Mouse (Mus musculus): ENCODE data around the gene Blnk. TPM values are rescaled to one million over a fixed set of nuclear protein-coding genes. Genes with fewer than 3 reads are reported as not detected.

Blnk gene
- polyA plus RNA-seq, 1 experiment from 2014 or later, result 5.4 TPM

- Histone ChIP-seq H3K27me3 (peaks cover 3% of the 10 kb centered on the region; the same call in 1 of the 2 replicates), H3K4me2 (no peak overlapping the region), H3K36me3 (no peaks in the 10 kb centered on the region), H3K4me3 (no peak overlapping the region), H3K9me3 (no peaks in the 10 kb centered on the region), H3K27ac (no peak overlapping the region), H3K4me1 (peaks cover 4% of the 10 kb centered on the region), H3K9ac (no peak overlapping the region)
- ATAC-seq (ENCODE audit: insufficient number of reproducible peaks, low FRiP score, low TSS enrichment, low read depth), result no peak
- WGBS, result 76% methylated on average over 5 of the region's 5 CpGs
Observed at GRCm38 (mm10) chr19:41019164-41019675, 24.9 kb upstream of the Blnk start.

- H3K4me2 ChIP-seq, result peak overlapping the region; percentile 40
- WGBS, result 20% methylated on average over 14 of the region's 14 CpGs
- H3K36me3 ChIP-seq, result no peaks in the 10 kb centered on the region
- H3K27me3 ChIP-seq, result peaks cover 6% of the 10 kb centered on the region; the same call in 1 of the 2 replicates
- no peak for ATAC-seq (ENCODE audit: insufficient number of reproducible peaks, low FRiP score, low TSS enrichment, low read depth)
- H3K9ac ChIP-seq, result no peak overlapping the region
- no peaks in the 10 kb centered on the region for H3K9me3 ChIP-seq
- H3K27ac ChIP-seq, result no peak overlapping the region
- peaks cover 7% of the 10 kb centered on the region for H3K4me1 ChIP-seq
- H3K4me3 ChIP-seq, result peak overlapping the region; percentile 18; the same call in 1 of the 2 replicates
Observed at GRCm38 (mm10) chr19:41015951-41016716, 21.8 kb upstream of the Blnk start.

- 18% methylated on average over 9 of the region's 9 CpGs for WGBS
- H3K4me2 ChIP-seq, result no peak overlapping the region
- H3K36me3 ChIP-seq, result no peaks in the 10 kb centered on the region
- H3K9ac ChIP-seq, result no peak overlapping the region
- no peaks in the 10 kb centered on the region for H3K9me3 ChIP-seq
- no peak overlapping the region for H3K27ac ChIP-seq
- H3K4me3 ChIP-seq, result no peak overlapping the region
- peaks cover 7% of the 10 kb centered on the region for H3K4me1 ChIP-seq
- 0 out of 2 replicates have a peak, but pooled peaks cover 6% of the 10 kb centered on the region for H3K27me3 ChIP-seq
- no peak for ATAC-seq (ENCODE audit: insufficient number of reproducible peaks, low FRiP score, low TSS enrichment, low read depth)
Observed at GRCm38 (mm10) chr19:41014003-41014402, 19.7 kb upstream of the Blnk start.

GRCm38 (mm10) chr19:41013591-41013990 lies 19.3 kb upstream of the Blnk start:
- no peak overlapping the region for H3K9ac ChIP-seq
- no peak overlapping the region for H3K4me2 ChIP-seq
- WGBS, result 8% methylated on average over 5 of the region's 5 CpGs
- H3K4me3 ChIP-seq, result no peak overlapping the region
- H3K27ac ChIP-seq, result no peak overlapping the region
- H3K9me3 ChIP-seq, result no peaks in the 10 kb centered on the region
- 0 out of 2 replicates have a peak, but pooled peaks have one; percentile 19 for ATAC-seq (ENCODE audit: insufficient number of reproducible peaks, low FRiP score, low TSS enrichment, low read depth)
- no peaks in the 10 kb centered on the region for H3K36me3 ChIP-seq
- H3K27me3 ChIP-seq, result 0 out of 2 replicates have a peak, but pooled peaks cover 6% of the 10 kb centered on the region
- H3K4me1 ChIP-seq, result peaks cover 7% of the 10 kb centered on the region

GRCm38 (mm10) chr19:41011676-41012075 lies 17.3 kb upstream of the Blnk start:
- ATAC-seq (ENCODE audit: insufficient number of reproducible peaks, low FRiP score, low TSS enrichment, low read depth), result no peak

GRCm38 (mm10) chr19:41008674-41009395 lies 14.5 kb upstream of the Blnk start:
- no peak for ATAC-seq (ENCODE audit: insufficient number of reproducible peaks, low FRiP score, low TSS enrichment, low read depth)
- Histone ChIP-seq H3K4me3 (no peak overlapping the region), H3K27ac (no peak overlapping the region), H3K9ac (no peak overlapping the region), H3K4me2 (no peak overlapping the region), H3K9me3 (no peaks in the 10 kb centered on the region), H3K27me3 (0 out of 2 replicates have a peak, but pooled peaks cover 3% of the 10 kb centered on the region), H3K36me3 (no peaks in the 10 kb centered on the region), H3K4me1 (peaks cover 4% of the 10 kb centered on the region; the same call in 1 of the 2 replicates)
- 93% methylated on average over 5 of the region's 5 CpGs for WGBS

More at GRCm38 (mm10) chr19:41011676-41012075, 17.3 kb upstream of the Blnk start:
- Histone ChIP-seq H3K4me3 (no peak overlapping the region), H3K4me1 (peaks cover 7% of the 10 kb centered on the region), H3K36me3 (no peaks in the 10 kb centered on the region), H3K9ac (no peak overlapping the region), H3K27me3 (0 out of 2 replicates have a peak, but pooled peaks cover 3% of the 10 kb centered on the region), H3K4me2 (no peak overlapping the region), H3K9me3 (no peaks in the 10 kb centered on the region), H3K27ac (no peak overlapping the region)
- 33% methylated on average over 5 of the region's 5 CpGs for WGBS

GRCm38 (mm10) chr19:41007733-41008132 lies 13.4 kb upstream of the Blnk start:
- Histone ChIP-seq H3K4me1 (peaks cover 4% of the 10 kb centered on the region; the same call in 1 of the 2 replicates), H3K4me3 (no peak overlapping the region), H3K9me3 (no peaks in the 10 kb centered on the region), H3K9ac (no peak overlapping the region), H3K27me3 (no peaks in the 10 kb centered on the region), H3K36me3 (no peaks in the 10 kb centered on the region), H3K4me2 (no peak overlapping the region), H3K27ac (no peak overlapping the region)
- 51% methylated on average over 4 of the region's 4 CpGs for WGBS
- ATAC-seq (ENCODE audit: insufficient number of reproducible peaks, low FRiP score, low TSS enrichment, low read depth), result no peak

GRCm38 (mm10) chr19:41007326-41007725 lies 13.0 kb upstream of the Blnk start:
- Histone ChIP-seq H3K4me1 (peaks cover 4% of the 10 kb centered on the region; the same call in 1 of the 2 replicates), H3K4me3 (no peak overlapping the region), H3K4me2 (no peak overlapping the region), H3K27ac (no peak overlapping the region), H3K36me3 (no peaks in the 10 kb centered on the region), H3K9me3 (no peaks in the 10 kb centered on the region), H3K27me3 (no peaks in the 10 kb centered on the region), H3K9ac (no peak overlapping the region)
- WGBS, result 43% methylated on average over 6 of the region's 6 CpGs
- ATAC-seq (ENCODE audit: insufficient number of reproducible peaks, low FRiP score, low TSS enrichment, low read depth), result no peak

GRCm38 (mm10) chr19:41006621-41007020 lies 12.3 kb upstream of the Blnk start:
- Histone ChIP-seq H3K27me3 (no peaks in the 10 kb centered on the region), H3K9ac (no peak overlapping the region), H3K36me3 (no peaks in the 10 kb centered on the region), H3K4me3 (no peak overlapping the region), H3K9me3 (no peaks in the 10 kb centered on the region), H3K4me1 (peaks cover under 1% of the 10 kb centered on the region; the same call in 1 of the 2 replicates), H3K4me2 (no peak overlapping the region), H3K27ac (no peak overlapping the region)
- no peak for ATAC-seq (ENCODE audit: insufficient number of reproducible peaks, low FRiP score, low TSS enrichment, low read depth)
- 35% methylated on average over 4 of the region's 4 CpGs for WGBS

- no peak overlapping the region for H3K9ac ChIP-seq
- no peaks in the 10 kb centered on the region for H3K27me3 ChIP-seq
- no peak overlapping the region for H3K4me2 ChIP-seq
- no peaks in the 10 kb centered on the region for H3K9me3 ChIP-seq
- 88% methylated on average over 3 of the region's 3 CpGs for WGBS
- no peak for ATAC-seq (ENCODE audit: insufficient number of reproducible peaks, low FRiP score, low TSS enrichment, low read depth)
- 0 out of 2 replicates have a peak, but pooled peaks cover under 1% of the 10 kb centered on the region for H3K4me1 ChIP-seq
- no peak overlapping the region for H3K4me3 ChIP-seq
- no peaks in the 10 kb centered on the region for H3K36me3 ChIP-seq
- H3K27ac ChIP-seq, result no peak overlapping the region
Observed at GRCm38 (mm10) chr19:41003694-41004315, 9.5 kb upstream of the Blnk start.

- Histone ChIP-seq H3K4me3 (no peak overlapping the region), H3K4me1 (peaks cover 17% of the 10 kb centered on the region), H3K27me3 (no peaks in the 10 kb centered on the region), H3K27ac (no peak overlapping the region), H3K9me3 (no peaks in the 10 kb centered on the region), H3K4me2 (no peak overlapping the region), H3K9ac (no peak overlapping the region), H3K36me3 (no peaks in the 10 kb centered on the region)
- ATAC-seq (ENCODE audit: insufficient number of reproducible peaks, low FRiP score, low TSS enrichment, low read depth), result no peak
- 71% methylated on average over 3 of the region's 3 CpGs for WGBS
Observed at GRCm38 (mm10) chr19:40999569-40999968, 5.2 kb upstream of the Blnk start.
